Mouse (Mus musculus) liver, embryonic 14.5 days (tissue): ENCODE results near the gene Rtn1. TPM values are rescaled to one million over a fixed set of nuclear protein-coding genes. Genes with fewer than 3 reads are reported as not detected.

Source experiments
- ATAC-seq: fragments of 200-750 bp; cut with Nextera tagmentation; 2 replicates; pipeline ENCODE4 v1.8.0; 2017; ENCODE audit warnings: moderate number of reproducible peaks, mild to moderate bottlenecking, moderate library complexity; ENCODE audit not compliant: insufficient read depth
- DNase-seq, 3 experiments: peaks; one replicate each; pipeline ENCODE4 v3.0.0-alpha.2; 2012 to 2013; ENCODE audit warnings: low read depth in 3 of 3, low spot score in 3 of 3
- H3K27ac ChIP-seq: fragments of 300-500 bp; sonication (generic); 2 replicates; pipeline ENCODE4 v1.5.1; 2014; ENCODE audit warnings: moderate library complexity, mild to moderate bottlenecking, control low read depth, inconsistent platforms
- H3K27me3 ChIP-seq: fragments of 300-500 bp; sonication (generic); 2 replicates; pipeline ENCODE4 v1.6.1; 2014; ENCODE audit warnings: mild to moderate bottlenecking, low read length, moderate library complexity; ENCODE audit not compliant: control insufficient read depth, insufficient read depth
- H3K36me3 ChIP-seq: fragments of 300-500 bp; sonication (generic); replicated peaks from 2 replicates; pipeline ENCODE4 v1.6.1; 2014; ENCODE audit warnings: low read depth; ENCODE audit not compliant: control insufficient read depth, insufficient read depth
- H3K4me1 ChIP-seq, 2 experiments: fragments of 200-500 bp in 1 of 2; fragments of 300-500 bp in 1 of 2; sonication (generic) in 1 of 2; replicated peaks; 2 replicates each; pipeline ENCODE4 v1.6.1; 2012 to 2014; ENCODE audit warnings: antibody characterized with exemption in 1 of 2, inconsistent platforms in 1 of 2, low read length in 1 of 2; ENCODE audit not compliant: control insufficient read depth in 2 of 2, insufficient read depth in 2 of 2
- H3K4me2 ChIP-seq: fragments of 300-500 bp; sonication (generic); 2 replicates; pipeline ENCODE4 v1.6.1; 2014; ENCODE audit warnings: low read depth, mild to moderate bottlenecking, control low read depth, moderate library complexity
- H3K4me3 ChIP-seq, 2 experiments: fragments of 200-500 bp in 1 of 2; fragments of 300-500 bp in 1 of 2; sonication (generic) in 1 of 2; 2 replicates each; pipeline ENCODE4 v1.5.1; 2012 to 2014; ENCODE audit warnings: low read depth in 2 of 2, low read length in 2 of 2, mild to moderate bottlenecking in 2 of 2, control low read depth in 1 of 2, inconsistent platforms in 1 of 2, moderate library complexity in 1 of 2; ENCODE audit not compliant: insufficient read depth in 1 of 2
- H3K9ac ChIP-seq: fragments of 300-500 bp; sonication (generic); replicated peaks from 2 replicates; pipeline ENCODE4 v1.6.1; 2014; ENCODE audit warnings: mild to moderate bottlenecking, control low read depth, moderate library complexity
- H3K9me3 ChIP-seq: fragments of 300-500 bp; sonication (generic); 2 replicates; pipeline ENCODE4 v1.6.1; 2016; ENCODE audit warnings: low read length, mixed read lengths; ENCODE audit not compliant: control insufficient read depth
- CTCF ChIP-seq: IDR thresholded peaks from 2 replicates; pipeline ENCODE4 v1.5.1; 2016; ENCODE audit warnings: antibody characterized with exemption, low read depth, control low read depth
- EP300 ChIP-seq: IDR thresholded peaks from 2 replicates; pipeline ENCODE4 v1.6.1; 2016; ENCODE audit warnings: antibody characterized with exemption, low read depth
- WGBS: fragments of 180-500 bp; shearing (Covaris S2); extraction: QIAGEN DNeasy Blood & Tissue Kit; methylation state at CpG from one replicate; pipeline ENCODE4 v1.1.7; 2014; ENCODE audit not compliant: insufficient replicate concordance; 5-methylcytosine and 5-hydroxymethylcytosine counted together
- polyA plus RNA-seq, 2 experiments: library from polyadenylated mRNA; depleted of rRNA in 1 of 2; stranded (reverse) in 1 of 2; unstranded in 1 of 2; fragments of >200 nt; fragmentation: Nextera tagmentation in 1 of 2; extraction: Ambion mirVana in 1 of 2; gene quantifications; 2 replicates each; pipeline versions ENCODE4 v1.2.1 to v1.2.3; 2012 to 2014

Gene Rtn1
- polyA plus RNA-seq, 2 experiments: 0.63 to 1.5 TPM

- Histone ChIP-seq H3K9me3 (no peaks in the 10 kb centered on the region), H3K36me3 (no peaks in the 10 kb centered on the region), H3K4me1 (no peaks in the 10 kb centered on the region; a peak in 1 of 4 replicates), H3K9ac (no peak overlapping the region), H3K4me3 (no peak overlapping the region), H3K4me2 (no peak overlapping the region), H3K27me3 (no peaks in the 10 kb centered on the region), H3K27ac (no peak overlapping the region)
- ATAC-seq (no peak), DNase-seq (no peak)
- TF ChIP-seq EP300 (no peak), CTCF (no peak)
These were observed 82.8 kb downstream of the Rtn1 start for GRCm38 (mm10) chr12:72326087-72326486.

- WGBS: 63% methylated on average over 5 of the region's 5 CpGs
- no peak overlapping the region for H3K4me3 ChIP-seq
- TF ChIP-seq CTCF (no peak), EP300 (no peak)
- no peaks in the 10 kb centered on the region; a peak in 1 of 4 replicates for H3K4me1 ChIP-seq
- H3K36me3 ChIP-seq: no peaks in the 10 kb centered on the region
- no peak overlapping the region for H3K27ac ChIP-seq
- no peak overlapping the region for H3K4me2 ChIP-seq
- H3K9me3 ChIP-seq: no peaks in the 10 kb centered on the region
- no peak for DNase-seq
- H3K9ac ChIP-seq: no peak overlapping the region
- ATAC-seq: no peak
- H3K27me3 ChIP-seq: no peaks in the 10 kb centered on the region
These were observed 83.8 kb downstream of the Rtn1 start for GRCm38 (mm10) chr12:72325025-72325424.

- H3K36me3 ChIP-seq: no peaks in the 10 kb centered on the region
These were observed 84.5 kb downstream of the Rtn1 start for GRCm38 (mm10) chr12:72324210-72324871.

GRCm38 (mm10) chr12:72323778-72324177 lies 85.1 kb downstream of the Rtn1 start:
- Histone ChIP-seq H3K9ac (no peak overlapping the region), H3K9me3 (no peaks in the 10 kb centered on the region), H3K36me3 (no peaks in the 10 kb centered on the region), H3K4me3 (no peak overlapping the region), H3K27me3 (no peaks in the 10 kb centered on the region), H3K4me2 (no peak overlapping the region), H3K27ac (no peak overlapping the region), H3K4me1 (no peaks in the 10 kb centered on the region; a peak in 1 of 4 replicates)
- WGBS: 57% methylated on average over 4 of the region's 4 CpGs
- TF ChIP-seq EP300: no peak
- TF ChIP-seq CTCF: no peak
- no peak for DNase-seq
- ATAC-seq: no peak

More at GRCm38 (mm10) chr12:72324210-72324871, 84.5 kb downstream of the Rtn1 start:
- Histone ChIP-seq H3K9ac (no peak overlapping the region), H3K4me2 (no peak overlapping the region), H3K27ac (no peak overlapping the region), H3K4me3 (no peak overlapping the region), H3K9me3 (no peaks in the 10 kb centered on the region), H3K4me1 (no peaks in the 10 kb centered on the region; a peak in 1 of 4 replicates), H3K27me3 (no peaks in the 10 kb centered on the region)
- WGBS: 65% methylated on average over 10 of the region's 10 CpGs
- no peak for TF ChIP-seq CTCF
- no peak for TF ChIP-seq EP300
- DNase-seq (no peak), ATAC-seq (no peak)

- no peaks in the 10 kb centered on the region for H3K27me3 ChIP-seq
- H3K36me3 ChIP-seq: no peaks in the 10 kb centered on the region
- H3K4me2 ChIP-seq: no peak overlapping the region
- ATAC-seq (no peak), DNase-seq (no peak)
- no peak overlapping the region for H3K27ac ChIP-seq
- 66% methylated on average over 15 of the region's 15 CpGs for WGBS
- no peaks in the 10 kb centered on the region for H3K9me3 ChIP-seq
- no peak overlapping the region for H3K9ac ChIP-seq
- H3K4me3 ChIP-seq: no peak overlapping the region
- no peak for TF ChIP-seq EP300
- no peaks in the 10 kb centered on the region for H3K4me1 ChIP-seq
These were observed 93.0 kb downstream of the Rtn1 start for GRCm38 (mm10) chr12:72315732-72316465.
